Mouse (Mus musculus) kidney, adult 8-10 months (tissue): ENCODE measurements at regions not wholly inside any gene's neighbourhood (a gene's known extent, or its start where the extent isn't known, plus 50 kb on each side); places are given as distances from the start of the nearest gene placed in this dataset.

Experiments
- DNase-seq, 2 experiments: peaks; one replicate each; pipeline ENCODE4 v3.0.0; 2022

- no peak for DNase-seq
These were observed 70.8 kb upstream of the Pja1 start for GRCm38 (mm10) chrX:99541916-99542315.

GRCm38 (mm10) chrX:99540087-99540576 lies 69.1 kb upstream of the Pja1 start:
- peak in 1 of 2 experiments; percentile 12 for DNase-seq

GRCm38 (mm10) chrX:99539684-99540083 lies 68.6 kb upstream of the Pja1 start:
- peak; percentile 9 to 22 for DNase-seq

- no peak for DNase-seq
These were observed 66.7 kb upstream of the Pja1 start for GRCm38 (mm10) chrX:99537814-99538213.

GRCm38 (mm10) chrX:99534922-99535321 lies 63.8 kb upstream of the Pja1 start:
- peak; percentile 51 to 52 for DNase-seq

- DNase-seq: peak; percentile 16 to 28
These were observed 60.1 kb upstream of the Pja1 start for GRCm38 (mm10) chrX:99531154-99531553.

- DNase-seq: no peak
These were observed 59.4 kb upstream of the Pja1 start for GRCm38 (mm10) chrX:99530511-99530910.

GRCm38 (mm10) chrX:99523306-99523705 lies 52.2 kb upstream of the Pja1 start:
- no peak for DNase-seq

- peak; percentile 43 to 60 for DNase-seq
These were observed 51.8 kb upstream of the Pja1 start for GRCm38 (mm10) chrX:99522830-99523229.

GRCm38 (mm10) chrX:99522289-99522688 lies 51.2 kb upstream of the Pja1 start:
- no peak for DNase-seq

GRCm38 (mm10) chrX:99521866-99522265 lies 50.8 kb upstream of the Pja1 start:
- DNase-seq: no peak
